Comparison of ENCODE assay signal across 28 mouse cellular contexts in genomic region chr7:45824598-45824997, GRCm38 (mm10). TPM values are rescaled to one million over a fixed set of nuclear protein-coding genes. Genes with fewer than 3 reads are reported as not detected.
DNase-seq lines count a peak whose midpoint lies in the region; ATAC-seq lines count a peak whose summit lies in the region.
"Had no signal": no experiment of that assay in that cellular context is flagged by ENCODE, and none has a peak within 500 bp of the region (broad histone marks: within the 10 kb centered on the region; RNA-seq: fewer than 3 reads in every experiment).

TSS of gene Kcnj14 (minus strand) at chr7:45824782.

- no peaks in the 10 kb centered on the region for H3K27me3 ChIP-seq in heart, embryonic 11.5 days (ENCODE audit: control insufficient read depth, insufficient read depth, low read length)
- peaks cover 10% of the 10 kb centered on the region for H3K27me3 ChIP-seq in liver, embryonic 12.5 days (replicated peaks)
- H3K27me3 ChIP-seq in liver, embryonic 11.5 days (replicated peaks; ENCODE audit: control insufficient read depth, insufficient read depth, low read length), result no peaks in the 10 kb centered on the region; the same call in 1 of the 2 replicates
- H3K27me3 ChIP-seq: embryonic facial prominence, embryonic 15.5 days; megakaryocyte, embryonic 14.5 days; stomach, embryonic 15.5 days had no signal

- peak; percentile 91 for DNase-seq in heart, adult 11 months
- no peak for DNase-seq in liver, embryonic 11.5 days (ENCODE audit: low spot score)
- DNase-seq in retina, adult 2 months (ENCODE audit: low read depth, low spot score), result peak; percentile 74
- no peak for DNase-seq in retina, embryonic 14.5 days (ENCODE audit: low spot score)
- DNase-seq in thymus, postnatal 0 days (ENCODE audit: low spot score), result no peak
- DNase-seq: adrenal gland, postnatal 25 days; cerebellum, adult 18-20 months; cerebellum, postnatal 10 days; gastrocnemius, postnatal 10 days; heart, postnatal 10 days; kidney, adult 8-10 months; kidney, postnatal 10 days; layer of hippocampus, adult 9-11 months; liver; lung, adult 18-20 months; lung, postnatal 4 days; midbrain, embryonic 14.5 days; right cerebral cortex, postnatal 25 days; thymus, postnatal 25 days had no signal

- H3K9me3 ChIP-seq in heart, embryonic 11.5 days (replicated peaks; ENCODE audit: control insufficient read depth, low read length), result no peaks in the 10 kb centered on the region
- H3K9me3 ChIP-seq in liver, embryonic 12.5 days (replicated peaks), result no peaks in the 10 kb centered on the region
- H3K9me3 ChIP-seq in liver, embryonic 11.5 days (ENCODE audit: control insufficient read depth, low read length), result no peaks in the 10 kb centered on the region
- H3K9me3 ChIP-seq: embryonic facial prominence, embryonic 15.5 days; forebrain, embryonic 12.5 days; heart, embryonic 12.5 days; megakaryocyte, embryonic 14.5 days; stomach, embryonic 15.5 days had no signal

- no peak for ATAC-seq in heart, embryonic 11.5 days (replicated peaks; ENCODE audit: insufficient number of reproducible peaks, low FRiP score, low TSS enrichment)
- ATAC-seq in liver, embryonic 12.5 days, result peak; percentile 30; the same call in 1 of the 2 replicates
- ATAC-seq in liver, embryonic 11.5 days (replicated peaks; ENCODE audit: low FRiP score), result no peak
- ATAC-seq: intestine, embryonic 16.5 days; lung, postnatal 0 days had no signal

- no peak within 1 kb of the TSS for H3K9ac ChIP-seq in heart, embryonic 11.5 days (ENCODE audit: low read depth, low read length)
- H3K9ac ChIP-seq in liver, embryonic 12.5 days, result no peak within 1 kb of the TSS
- H3K9ac ChIP-seq in liver, embryonic 11.5 days (ENCODE audit: low read depth, low read length), result no peak within 1 kb of the TSS
- H3K9ac ChIP-seq: embryonic facial prominence, embryonic 15.5 days; forebrain, embryonic 12.5 days; heart, embryonic 12.5 days; stomach, embryonic 15.5 days had no signal

- H3K27ac ChIP-seq in heart, embryonic 11.5 days (ENCODE audit: low read depth, low read length), result no peak within 1 kb of the TSS
- H3K27ac ChIP-seq in liver, embryonic 12.5 days, result no peak within 1 kb of the TSS
- H3K27ac ChIP-seq in liver, embryonic 11.5 days (ENCODE audit: low read depth, low read length), result no peak within 1 kb of the TSS
- H3K27ac ChIP-seq: embryonic facial prominence, embryonic 15.5 days; forebrain, embryonic 12.5 days; stomach, embryonic 15.5 days had no signal

- 52% methylated on average over 7 of the region's 7 CpGs for WGBS in heart, embryonic 11.5 days (ENCODE audit: insufficient replicate concordance)
- 56% methylated on average over 7 of the region's 7 CpGs for whole genome bisulfite sequencing in liver, embryonic 12.5 days (ENCODE audit: insufficient replicate concordance)
- WGBS in liver, embryonic 11.5 days, result 60% methylated on average over 7 of the region's 7 CpGs

- H3K4me1 ChIP-seq in heart, embryonic 11.5 days (ENCODE audit: control insufficient read depth, insufficient read depth, low read length), result peaks cover 4% of the 10 kb centered on the region
- H3K4me1 ChIP-seq in liver, embryonic 12.5 days, result peaks cover 22% of the 10 kb centered on the region
- H3K4me1 ChIP-seq in liver, embryonic 11.5 days (replicated peaks; ENCODE audit: control insufficient read depth, insufficient read depth, low read length), result peaks cover 6% of the 10 kb centered on the region

- H3K4me2 ChIP-seq in heart, embryonic 11.5 days, result no peak within 1 kb of the TSS
- no peak within 1 kb of the TSS for H3K4me2 ChIP-seq in liver, embryonic 12.5 days
- no peak within 1 kb of the TSS for H3K4me2 ChIP-seq in liver, embryonic 11.5 days
- H3K4me2 ChIP-seq: embryonic facial prominence, embryonic 15.5 days; forebrain, embryonic 12.5 days; heart, embryonic 12.5 days; stomach, embryonic 15.5 days had no signal

- peaks cover 22% of the 10 kb centered on the region for H3K36me3 ChIP-seq in heart, embryonic 11.5 days (ENCODE audit: control insufficient read depth, insufficient read depth, low read length)
- H3K36me3 ChIP-seq in liver, embryonic 12.5 days, result peaks cover 74% of the 10 kb centered on the region
- peaks cover 42% of the 10 kb centered on the region for H3K36me3 ChIP-seq in liver, embryonic 11.5 days (ENCODE audit: control insufficient read depth, insufficient read depth, low read length)

- H3K4me3 ChIP-seq in heart, embryonic 11.5 days (ENCODE audit: low read depth, low read length), result no peak within 1 kb of the TSS
- H3K4me3 ChIP-seq in liver, embryonic 12.5 days, result no peak within 1 kb of the TSS
- no peak within 1 kb of the TSS for H3K4me3 ChIP-seq in liver, embryonic 11.5 days (ENCODE audit: low read depth, low read length)
- H3K4me3 ChIP-seq: embryonic facial prominence, embryonic 15.5 days; forebrain, embryonic 12.5 days; heart, embryonic 12.5 days; megakaryocyte, embryonic 14.5 days; stomach, embryonic 15.5 days had no signal

RNA-seq across cellular contexts. Expression of gene Kcnj14, which starts in this region (rescaled TPM):
- 0.39 and 1.0 TPM in 2 replicates for polyA plus RNA-seq in heart, embryonic 11.5 days (2014; fragmentation: Nextera tagmentation; extraction: Ambion mirVana)
- 0.27 and 0.50 TPM in 2 replicates for polyA plus RNA-seq in liver, embryonic 12.5 days (2016; fragmentation: Nextera tagmentation; extraction: Ambion mirVana)
- 0.40 and 0.74 TPM in 2 replicates for polyA plus RNA-seq in liver, embryonic 11.5 days (2014; fragmentation: Nextera tagmentation; extraction: Ambion mirVana)
- 0.10 and 0.31 TPM in 2 replicates for polyA plus RNA-seq in thymus, postnatal 0 days (2015; fragmentation: Nextera tagmentation; extraction: Ambion mirVana)

Comparison
In these comparisons a context has a peak if more than half of its experiments do, and no peak if none do; other contexts are left out.
1. DNase-seq: peak in heart, adult 11 months (single experiment) and retina, adult 2 months (single experiment); none in liver, embryonic 11.5 days (single experiment), retina, embryonic 14.5 days (single experiment) and thymus, postnatal 0 days (single experiment).
2. Peak in ATAC-seq in liver, embryonic 12.5 days; RNA of the gene not detected or under 1 TPM.